Mouse (Mus musculus): Measurements from ENCODE around the gene Plekhh2.

- TF ChIP-seq CTCF (IDR thresholded peaks at IDR 0.05; ENCODE audit: insufficient read depth, low read length) (no peak), POLR2A (IDR thresholded peaks at IDR 0.05; ENCODE audit: borderline replicate concordance, extremely low read depth, low read depth, low read length) (no peak)
Measured at GRCm38 (mm10) chr17:84647630-84648029, 135.9 kb downstream of the Plekhh2 start.

All from lung, adult 2 months (tissue).